Mouse (Mus musculus) heart, postnatal 0 days (tissue): ENCODE results near the gene Znfx1. TPM values are rescaled to one million over a fixed set of nuclear protein-coding genes. Genes with fewer than 3 reads are reported as not detected.

Experiments
- ATAC-seq: fragments of 200-750 bp; cut with Nextera tagmentation; 2 replicates; pipeline ENCODE4 v1.8.0; 2017; ENCODE audit warnings: low read depth, moderate number of reproducible peaks, moderate library complexity; ENCODE audit not compliant: insufficient read depth
- DNase-seq: peaks from one replicate; pipeline ENCODE4 v3.0.0-alpha.2; 2016; ENCODE audit warnings: low spot score
- H3K27ac ChIP-seq: fragments of 300-500 bp; sonication (generic); 2 replicates; pipeline ENCODE4 v1.5.1; 2014; ENCODE audit warnings: low read depth, mild to moderate bottlenecking
- H3K27me3 ChIP-seq: fragments of 300-500 bp; sonication (generic); 2 replicates; pipeline ENCODE4 v1.6.1; 2014; ENCODE audit warnings: low read length, mixed read lengths; ENCODE audit not compliant: control insufficient read depth, insufficient read depth
- H3K36me3 ChIP-seq: fragments of 300-500 bp; sonication (generic); replicated peaks from 2 replicates; pipeline ENCODE4 v1.6.1; 2014; ENCODE audit warnings: low read length, mixed read lengths; ENCODE audit not compliant: control insufficient read depth, insufficient read depth
- H3K4me1 ChIP-seq: fragments of 300-500 bp; sonication (generic); 2 replicates; pipeline ENCODE4 v1.6.1; 2014; ENCODE audit warnings: antibody characterized with exemption; ENCODE audit not compliant: control insufficient read depth, insufficient read depth
- H3K4me2 ChIP-seq: fragments of 300-500 bp; sonication (generic); 2 replicates; pipeline ENCODE4 v1.6.1; 2014; ENCODE audit warnings: low read depth, mild to moderate bottlenecking, low read length, moderate library complexity
- H3K4me3 ChIP-seq: fragments of 300-500 bp; sonication (generic); 2 replicates; pipeline ENCODE4 v1.5.1; 2014; ENCODE audit warnings: low read depth, low read length
- H3K9ac ChIP-seq: fragments of 300-500 bp; sonication (generic); replicated peaks from 2 replicates; pipeline ENCODE4 v1.6.1; 2014; ENCODE audit warnings: low read depth, low read length, mixed read lengths
- H3K9me3 ChIP-seq: fragments of 300-500 bp; sonication (generic); replicated peaks from 2 replicates; pipeline ENCODE4 v1.6.1; 2016; ENCODE audit warnings: low read length; ENCODE audit not compliant: control insufficient read depth
- CTCF ChIP-seq: IDR thresholded peaks from 2 replicates; pipeline ENCODE4 v1.5.1; 2016; ENCODE audit warnings: antibody characterized with exemption, control low read depth, low read depth
- EP300 ChIP-seq: IDR thresholded peaks from 2 replicates; pipeline ENCODE4 v1.6.1; 2016; ENCODE audit warnings: antibody characterized with exemption, low read depth
- WGBS: fragments of 180-500 bp; shearing (Covaris S2); extraction: QIAGEN DNeasy Blood & Tissue Kit; methylation state at CpG from one replicate; pipeline ENCODE4 v1.1.7; 2014; 5-methylcytosine and 5-hydroxymethylcytosine counted together
- polyA plus RNA-seq: library from polyadenylated mRNA; unstranded; fragments of >200 nt; fragmentation: Nextera tagmentation; extraction: Ambion mirVana; gene quantifications from 2 replicates; pipeline ENCODE4 v1.2.1, GENCODE M21; 2015
- total RNA-seq: library from RNA; depleted of rRNA; stranded (reverse); fragments of >200 nt; gene quantifications from 2 replicates; pipeline ENCODE4 v1.2.3, GENCODE M21; 2014; ENCODE audit warnings: low replicate concordance

Gene Znfx1
- total and polyA plus RNA-seq, 2 experiments from 2014 or later, result 6.9 to 35.4 TPM

GRCm38 (mm10) chr2:167071266-167071640 lies 8.4 kb upstream of the Znfx1 start:
- ATAC-seq (no peak), DNase-seq (no peak)
- no peak overlapping the region; the same call in 1 of the 2 replicates for H3K9ac ChIP-seq
- WGBS, result 16% methylated on average over 12 of the region's 12 CpGs
- peaks cover 3% of the 10 kb centered on the region for H3K36me3 ChIP-seq
- peak overlapping the region; percentile 49 for H3K4me3 ChIP-seq
- no peaks in the 10 kb centered on the region for H3K27me3 ChIP-seq
- H3K4me1 ChIP-seq, result no peaks in the 10 kb centered on the region
- no peak for TF ChIP-seq CTCF
- no peak for TF ChIP-seq EP300
- no peak overlapping the region for H3K27ac ChIP-seq
- peak overlapping the region; percentile 71 for H3K4me2 ChIP-seq
- no peaks in the 10 kb centered on the region for H3K9me3 ChIP-seq

- no peak overlapping the region for H3K4me3 ChIP-seq
- no peaks in the 10 kb centered on the region for H3K4me1 ChIP-seq
- H3K27me3 ChIP-seq, result no peaks in the 10 kb centered on the region
- no peak for DNase-seq
- no peak for ATAC-seq
- H3K27ac ChIP-seq, result no peak overlapping the region
- H3K9ac ChIP-seq, result no peak overlapping the region
- no peak overlapping the region for H3K4me2 ChIP-seq
- TF ChIP-seq CTCF, result no peak
- no peak for TF ChIP-seq EP300
- H3K9me3 ChIP-seq, result no peaks in the 10 kb centered on the region
- H3K36me3 ChIP-seq, result peaks cover 12% of the 10 kb centered on the region
- whole genome bisulfite sequencing, result 24% methylated on average over 6 of the region's 6 CpGs
Observed at GRCm38 (mm10) chr2:167070341-167070740, 7.5 kb upstream of the Znfx1 start.

- TF ChIP-seq EP300 (no peak), CTCF (no peak)
- peaks cover 20% of the 10 kb centered on the region for H3K36me3 ChIP-seq
- 48% methylated on average over 6 of the region's 6 CpGs for WGBS
- H3K4me3 ChIP-seq, result no peak overlapping the region
- peaks cover 7% of the 10 kb centered on the region for H3K4me1 ChIP-seq
- ATAC-seq (no peak), DNase-seq (no peak)
- no peaks in the 10 kb centered on the region for H3K27me3 ChIP-seq
- no peak overlapping the region for H3K27ac ChIP-seq
- no peak overlapping the region for H3K4me2 ChIP-seq
- no peak overlapping the region for H3K9ac ChIP-seq
- no peaks in the 10 kb centered on the region for H3K9me3 ChIP-seq
Observed at GRCm38 (mm10) chr2:167067575-167067974, 4.8 kb upstream of the Znfx1 start.

- WGBS, result 39% methylated on average over 6 of the region's 6 CpGs
Observed at GRCm38 (mm10) chr2:167066528-167067516, 4.0 kb upstream of the Znfx1 start.

GRCm38 (mm10) chr2:167066031-167066430 lies 3.2 kb upstream of the Znfx1 start:
- no peaks in the 10 kb centered on the region for H3K9me3 ChIP-seq
- TF ChIP-seq EP300 (no peak), CTCF (no peak)
- H3K27me3 ChIP-seq, result no peaks in the 10 kb centered on the region
- DNase-seq (no peak), ATAC-seq (no peak)
- no peak overlapping the region for H3K27ac ChIP-seq
- H3K9ac ChIP-seq, result no peak overlapping the region
- H3K4me2 ChIP-seq, result no peak overlapping the region
- peaks cover 15% of the 10 kb centered on the region for H3K4me1 ChIP-seq
- H3K4me3 ChIP-seq, result no peak overlapping the region
- peaks cover 20% of the 10 kb centered on the region for H3K36me3 ChIP-seq
- 58% methylated on average over 1 of the region's 1 CpGs for WGBS

More at GRCm38 (mm10) chr2:167066528-167067516, 4.0 kb upstream of the Znfx1 start:
- Histone ChIP-seq H3K36me3 (peaks cover 20% of the 10 kb centered on the region), H3K4me2 (no peak overlapping the region), H3K27me3 (no peaks in the 10 kb centered on the region), H3K27ac (no peak overlapping the region), H3K9me3 (no peaks in the 10 kb centered on the region), H3K9ac (no peak overlapping the region), H3K4me3 (no peak overlapping the region), H3K4me1 (peaks cover 9% of the 10 kb centered on the region)
- ATAC-seq (no peak), DNase-seq (no peak)
- TF ChIP-seq CTCF (no peak), EP300 (no peak)
